In the genomic region with DNA sequence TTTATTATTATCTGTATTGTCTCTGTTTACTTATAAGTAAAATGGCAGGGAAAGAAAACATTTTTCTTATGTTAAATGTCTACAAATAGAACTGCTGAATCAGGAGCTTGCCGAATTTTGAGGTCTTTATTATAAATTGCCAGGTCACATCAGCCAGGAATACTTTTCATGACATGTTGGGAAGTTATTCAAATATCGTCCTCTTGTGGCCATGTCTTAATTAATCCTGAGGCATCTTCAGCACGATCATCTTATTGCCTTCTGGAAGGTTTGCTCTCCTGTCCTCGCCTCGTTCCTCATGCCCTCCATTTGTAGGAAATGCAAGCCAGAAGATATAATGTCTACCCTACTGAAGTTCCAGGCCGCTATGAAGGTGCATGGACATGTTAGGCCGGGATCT, we compare ENCODE assay signal across 21 mouse cellular contexts.
DNase-seq lines count a peak whose midpoint lies in the region; ATAC-seq and TF ChIP-seq lines count a peak whose summit lies in the region.
"Had no signal": no experiment of that assay in that cellular context is flagged by ENCODE, and none has a peak within 500 bp of the region (broad histone marks: within the 10 kb centered on the region; RNA-seq: fewer than 3 reads in every experiment).

No protein-coding gene starts in this region.

- no peak for TF ChIP-seq EP300 in heart, adult 2 months (IDR thresholded peaks at IDR 0.05; ENCODE audit: insufficient read depth, low read depth, low read length)
- TF ChIP-seq EP300 in stomach, postnatal 0 days (optimal IDR thresholded peaks at IDR 0.05), result no peak

- H3K36me3 ChIP-seq in heart, adult 2 months (ENCODE audit: control insufficient read depth, insufficient read depth, low read length), result no peaks in the 10 kb centered on the region
- no peaks in the 10 kb centered on the region for H3K36me3 ChIP-seq in kidney, postnatal 0 days (ENCODE audit: insufficient read depth, low read length)
- no peaks in the 10 kb centered on the region for H3K36me3 ChIP-seq in lung, embryonic 14.5 days (ENCODE audit: insufficient read depth)
- H3K36me3 ChIP-seq in stomach, postnatal 0 days (ENCODE audit: control insufficient read depth, insufficient read depth, low read length), result no peaks in the 10 kb centered on the region
- H3K36me3 ChIP-seq in liver, embryonic 12.5 days, result no peaks in the 10 kb centered on the region
- H3K36me3 ChIP-seq: embryonic facial prominence, embryonic 12.5 days; forebrain, embryonic 12.5 days; heart, embryonic 15.5 days had no signal

- no peaks in the 10 kb centered on the region for H3K27me3 ChIP-seq in heart, adult 2 months (ENCODE audit: control insufficient read depth, insufficient read depth, low read length)
- H3K27me3 ChIP-seq in kidney, postnatal 0 days (ENCODE audit: insufficient read depth, low read length), result no peaks in the 10 kb centered on the region
- no peaks in the 10 kb centered on the region for H3K27me3 ChIP-seq in lung, embryonic 14.5 days (ENCODE audit: insufficient read depth, low read length)
- H3K27me3 ChIP-seq in stomach, postnatal 0 days (ENCODE audit: control insufficient read depth, insufficient read depth, low read length), result no peaks in the 10 kb centered on the region
- no peaks in the 10 kb centered on the region for H3K27me3 ChIP-seq in liver, embryonic 12.5 days (replicated peaks)
- H3K27me3 ChIP-seq: embryonic facial prominence, embryonic 12.5 days; forebrain, embryonic 12.5 days; heart, embryonic 15.5 days had no signal

- 82% methylated on average over 7 of the region's 7 CpGs for WGBS in heart, adult 2 months
- 85% methylated on average over 7 of the region's 7 CpGs for WGBS in kidney, postnatal 0 days
- 80% methylated on average over 7 of the region's 7 CpGs for WGBS in lung, embryonic 14.5 days
- 86% methylated on average over 7 of the region's 7 CpGs for WGBS in stomach, postnatal 0 days
- 73% methylated on average over 7 of the region's 7 CpGs for WGBS in liver, embryonic 12.5 days (ENCODE audit: insufficient replicate concordance)

- no peaks in the 10 kb centered on the region for H3K9me3 ChIP-seq in kidney, postnatal 0 days (replicated peaks; ENCODE audit: low read length)
- H3K9me3 ChIP-seq in lung, embryonic 14.5 days (ENCODE audit: low read depth, low read length), result no peaks in the 10 kb centered on the region
- H3K9me3 ChIP-seq in stomach, postnatal 0 days (ENCODE audit: control insufficient read depth, low read length), result no peaks in the 10 kb centered on the region
- no peaks in the 10 kb centered on the region for H3K9me3 ChIP-seq in liver, embryonic 12.5 days (replicated peaks)
- H3K9me3 ChIP-seq: embryonic facial prominence, embryonic 12.5 days; forebrain, embryonic 12.5 days; heart, embryonic 15.5 days had no signal

- TF ChIP-seq POLR2A in heart, adult 2 months (IDR thresholded peaks at IDR 0.05; ENCODE audit: insufficient read depth, low read depth, low read length), result no peak

- H3K9ac ChIP-seq in heart, adult 2 months (ENCODE audit: low read depth, low read length), result no peak overlapping the region
- H3K9ac ChIP-seq in kidney, postnatal 0 days (ENCODE audit: low read depth, low read length), result no peak overlapping the region
- no peak overlapping the region for H3K9ac ChIP-seq in lung, embryonic 14.5 days
- H3K9ac ChIP-seq in stomach, postnatal 0 days (ENCODE audit: low read length), result no peak overlapping the region
- no peak overlapping the region for H3K9ac ChIP-seq in liver, embryonic 12.5 days
- H3K9ac ChIP-seq: embryonic facial prominence, embryonic 12.5 days; forebrain, embryonic 12.5 days; heart, embryonic 15.5 days had no signal

- ATAC-seq in kidney, postnatal 0 days (replicated peaks; ENCODE audit: low FRiP score, low read depth), result no peak
- no peak for ATAC-seq in lung, embryonic 14.5 days (ENCODE audit: insufficient read depth)
- ATAC-seq in stomach, postnatal 0 days (ENCODE audit: low FRiP score, low TSS enrichment), result no peak
- no peak for ATAC-seq in liver, embryonic 12.5 days
- ATAC-seq: forebrain, embryonic 16.5 days; hindbrain, embryonic 16.5 days had no signal

- no peak overlapping the region for H3K4me2 ChIP-seq in kidney, postnatal 0 days (ENCODE audit: low read length)
- H3K4me2 ChIP-seq in lung, embryonic 14.5 days, result no peak overlapping the region
- H3K4me2 ChIP-seq in stomach, postnatal 0 days (replicated peaks; ENCODE audit: low read depth), result no peak overlapping the region
- no peak overlapping the region for H3K4me2 ChIP-seq in liver, embryonic 12.5 days
- H3K4me2 ChIP-seq: embryonic facial prominence, embryonic 12.5 days; forebrain, embryonic 12.5 days; heart, embryonic 11.5 days; heart, embryonic 15.5 days had no signal

- no peak overlapping the region for H3K27ac ChIP-seq in heart, adult 2 months
- no peak overlapping the region for H3K27ac ChIP-seq in kidney, postnatal 0 days
- H3K27ac ChIP-seq in lung, embryonic 14.5 days (ENCODE audit: low read depth), result no peak overlapping the region
- H3K27ac ChIP-seq in stomach, postnatal 0 days (replicated peaks), result no peak overlapping the region
- H3K27ac ChIP-seq in liver, embryonic 12.5 days, result no peak overlapping the region
- H3K27ac ChIP-seq: embryonic facial prominence, embryonic 12.5 days; forebrain, embryonic 12.5 days; heart, embryonic 15.5 days had no signal

- peaks cover 8% of the 10 kb centered on the region for H3K4me1 ChIP-seq in heart, adult 2 months (ENCODE audit: control insufficient read depth, insufficient read depth, low read length)
- no peaks in the 10 kb centered on the region for H3K4me1 ChIP-seq in kidney, postnatal 0 days (replicated peaks; ENCODE audit: insufficient read depth, low read length)
- H3K4me1 ChIP-seq in lung, embryonic 14.5 days (ENCODE audit: insufficient read depth), result peaks cover 20% of the 10 kb centered on the region
- peaks cover 3% of the 10 kb centered on the region; the same call in 1 of the 2 replicates for H3K4me1 ChIP-seq in stomach, postnatal 0 days (replicated peaks; ENCODE audit: control insufficient read depth, insufficient read depth)
- H3K4me1 ChIP-seq in liver, embryonic 12.5 days, result no peaks in the 10 kb centered on the region

- H3K4me3 ChIP-seq in heart, adult 2 months, result no peak overlapping the region
- H3K4me3 ChIP-seq in kidney, postnatal 0 days (replicated peaks; ENCODE audit: low read depth, low read length), result no peak overlapping the region
- no peak overlapping the region for H3K4me3 ChIP-seq in lung, embryonic 14.5 days (ENCODE audit: low read depth, low read length)
- no peak overlapping the region for H3K4me3 ChIP-seq in stomach, postnatal 0 days (ENCODE audit: low read depth, low read length)
- H3K4me3 ChIP-seq in liver, embryonic 12.5 days, result no peak overlapping the region
- H3K4me3 ChIP-seq: embryonic facial prominence, embryonic 12.5 days; forebrain, embryonic 12.5 days; heart, embryonic 15.5 days had no signal

- H3K79me2 ChIP-seq in heart, adult 2 months (replicated peaks; ENCODE audit: control insufficient read depth, insufficient read depth, low read length), result no peaks in the 10 kb centered on the region

- TF ChIP-seq CTCF in heart, adult 2 months (IDR thresholded peaks at IDR 0.05), result peak; percentile 39
- peak; percentile 35; the same call in 1 of the 2 replicates for TF ChIP-seq CTCF in kidney, postnatal 0 days (IDR thresholded peaks at IDR 0.05; ENCODE audit: low read depth)
- 0 out of 2 replicates have a peak, but pooled peaks have one; percentile 8 for TF ChIP-seq CTCF in lung, embryonic 14.5 days (IDR thresholded peaks at IDR 0.05; ENCODE audit: low read depth)
- peak; percentile 34; the same call in 1 of the 2 replicates for TF ChIP-seq CTCF in stomach, postnatal 0 days (IDR thresholded peaks at IDR 0.05; ENCODE audit: low read depth)

- DNase-seq in heart, adult 2 months, result no peak
- no peak for DNase-seq in heart, adult 11 months
- no peak for DNase-seq in kidney, postnatal 0 days (ENCODE audit: low spot score)
- no peak for DNase-seq in kidney, postnatal 4 days
- DNase-seq in lung, embryonic 14.5 days, result no peak
- no peak for DNase-seq in lung, postnatal 14 days
- no peak for DNase-seq in stomach, postnatal 0 days (ENCODE audit: low spot score)
- DNase-seq: adrenal gland, adult 2 months; adrenal gland, postnatal 25 days; cerebellum, adult 18-20 months; cerebellum, postnatal 14 days; gastrocnemius, postnatal 25 days; heart, adult 18-20 months; heart, postnatal 36 days had no signal

- intact Hi-C loops in heart, adult 2 months (cut with DNase I), result no loop called here
